Mouse (Mus musculus): Measurements from ENCODE around the gene Espn. TPM values are rescaled to one million over a fixed set of nuclear protein-coding genes. Genes with fewer than 3 reads are reported as not detected.

Espn gene
- polyA plus RNA-seq, 1 experiment from 2014 or later, result 0.40 TPM

GRCm38 (mm10) chr4:152143632-152144031 lies 8.5 kb downstream of the Espn start:
- no peak overlapping the region for H3K4me2 ChIP-seq (replicated peaks)
- WGBS, result 15% methylated on average over 1 of the region's 1 CpGs
- no peak for ATAC-seq (ENCODE audit: low FRiP score)

GRCm38 (mm10) chr4:152141521-152142135 lies 10.5 kb downstream of the Espn start:
- H3K36me3 ChIP-seq (replicated peaks; ENCODE audit: control insufficient read depth, insufficient read depth), result no peaks in the 10 kb centered on the region
- DNase-seq (ENCODE audit: low spot score) (no peak), ATAC-seq (ENCODE audit: low FRiP score) (no peak)
- H3K4me1 ChIP-seq (replicated peaks; ENCODE audit: control insufficient read depth, insufficient read depth, low read length), result peaks cover 9% of the 10 kb centered on the region
- H3K27me3 ChIP-seq (ENCODE audit: control insufficient read depth, insufficient read depth, low read length), result peaks cover 25% of the 10 kb centered on the region
- no peak overlapping the region for H3K27ac ChIP-seq
- H3K4me3 ChIP-seq (replicated peaks; ENCODE audit: low read length), result no peak overlapping the region
- H3K9me3 ChIP-seq (ENCODE audit: control insufficient read depth, low read length), result no peaks in the 10 kb centered on the region
- H3K4me2 ChIP-seq (replicated peaks), result no peak overlapping the region
- 61% methylated on average over 8 of the region's 8 CpGs for WGBS
- H3K9ac ChIP-seq, result no peak overlapping the region

More at GRCm38 (mm10) chr4:152143632-152144031, 8.5 kb downstream of the Espn start:
- H3K27me3 ChIP-seq (ENCODE audit: control insufficient read depth, insufficient read depth, low read length), result peaks cover 11% of the 10 kb centered on the region
- H3K27ac ChIP-seq, result no peak overlapping the region
- H3K9me3 ChIP-seq (ENCODE audit: control insufficient read depth, low read length), result no peaks in the 10 kb centered on the region
- no peak for DNase-seq (ENCODE audit: low spot score)
- peaks cover 5% of the 10 kb centered on the region for H3K4me1 ChIP-seq (replicated peaks; ENCODE audit: control insufficient read depth, insufficient read depth, low read length)
- H3K36me3 ChIP-seq (replicated peaks; ENCODE audit: control insufficient read depth, insufficient read depth), result no peaks in the 10 kb centered on the region
- H3K9ac ChIP-seq, result no peak overlapping the region
- no peak overlapping the region for H3K4me3 ChIP-seq (replicated peaks; ENCODE audit: low read length)

GRCm38 (mm10) chr4:152140441-152140840 lies 11.7 kb downstream of the Espn start:
- ATAC-seq (ENCODE audit: low FRiP score), result no peak
- no peak overlapping the region for H3K27ac ChIP-seq
- H3K4me1 ChIP-seq (replicated peaks; ENCODE audit: control insufficient read depth, insufficient read depth, low read length), result peaks cover 9% of the 10 kb centered on the region
- H3K9me3 ChIP-seq (ENCODE audit: control insufficient read depth, low read length), result no peaks in the 10 kb centered on the region
- no peak overlapping the region for H3K4me3 ChIP-seq (replicated peaks; ENCODE audit: low read length)
- peaks cover 27% of the 10 kb centered on the region for H3K27me3 ChIP-seq (ENCODE audit: control insufficient read depth, insufficient read depth, low read length)
- 31% methylated on average over 6 of the region's 6 CpGs for WGBS
- H3K4me2 ChIP-seq (replicated peaks), result no peak overlapping the region
- no peak for DNase-seq (ENCODE audit: low spot score)
- H3K36me3 ChIP-seq (replicated peaks; ENCODE audit: control insufficient read depth, insufficient read depth), result no peaks in the 10 kb centered on the region
- no peak overlapping the region for H3K9ac ChIP-seq

- H3K4me2 ChIP-seq (replicated peaks), result peak overlapping the region; percentile 62
- DNase-seq (ENCODE audit: low spot score), result peak; percentile 68
- peak; percentile 71 for ATAC-seq (ENCODE audit: low FRiP score)
- no peak overlapping the region for H3K9ac ChIP-seq
- no peak overlapping the region for H3K27ac ChIP-seq
- no peaks in the 10 kb centered on the region for H3K9me3 ChIP-seq (ENCODE audit: control insufficient read depth, low read length)
- peak overlapping the region; percentile 32 for H3K4me3 ChIP-seq (replicated peaks; ENCODE audit: low read length)
- H3K36me3 ChIP-seq (replicated peaks; ENCODE audit: control insufficient read depth, insufficient read depth), result no peaks in the 10 kb centered on the region
- WGBS, result 3% methylated on average over 48 of the region's 51 CpGs
- peaks cover 38% of the 10 kb centered on the region for H3K27me3 ChIP-seq (ENCODE audit: control insufficient read depth, insufficient read depth, low read length)
- H3K4me1 ChIP-seq (replicated peaks; ENCODE audit: control insufficient read depth, insufficient read depth, low read length), result peaks cover 9% of the 10 kb centered on the region
Measured at GRCm38 (mm10) chr4:152138497-152139260, 13.5 kb downstream of the Espn start.

- Histone ChIP-seq H3K4me2 (replicated peaks) (no peak overlapping the region), H3K9ac (no peak overlapping the region), H3K27ac (no peak overlapping the region), H3K36me3 (replicated peaks; ENCODE audit: control insufficient read depth, insufficient read depth) (no peaks in the 10 kb centered on the region), H3K27me3 (ENCODE audit: control insufficient read depth, insufficient read depth, low read length) (peaks cover 56% of the 10 kb centered on the region), H3K4me1 (replicated peaks; ENCODE audit: control insufficient read depth, insufficient read depth, low read length) (peaks cover 9% of the 10 kb centered on the region), H3K9me3 (ENCODE audit: control insufficient read depth, low read length) (no peaks in the 10 kb centered on the region), H3K4me3 (replicated peaks; ENCODE audit: low read length) (no peak overlapping the region)
- DNase-seq (ENCODE audit: low spot score), result no peak
- 95% methylated on average over 2 of the region's 2 CpGs for WGBS
- ATAC-seq (ENCODE audit: low FRiP score), result no peak
Measured at GRCm38 (mm10) chr4:152136876-152137250, 15.3 kb downstream of the Espn start.

- Histone ChIP-seq H3K27ac (no peak overlapping the region), H3K4me3 (replicated peaks; ENCODE audit: low read length) (no peak overlapping the region), H3K9ac (no peak overlapping the region), H3K9me3 (ENCODE audit: control insufficient read depth, low read length) (no peaks in the 10 kb centered on the region), H3K4me1 (replicated peaks; ENCODE audit: control insufficient read depth, insufficient read depth, low read length) (peaks cover 9% of the 10 kb centered on the region), H3K36me3 (replicated peaks; ENCODE audit: control insufficient read depth, insufficient read depth) (no peaks in the 10 kb centered on the region), H3K27me3 (ENCODE audit: control insufficient read depth, insufficient read depth, low read length) (peaks cover 58% of the 10 kb centered on the region), H3K4me2 (replicated peaks) (no peak overlapping the region)
- 36% methylated on average over 6 of the region's 6 CpGs for WGBS
- no peak for DNase-seq (ENCODE audit: low spot score)
- ATAC-seq (ENCODE audit: low FRiP score), result no peak
Measured at GRCm38 (mm10) chr4:152136112-152136875, 15.9 kb downstream of the Espn start.

GRCm38 (mm10) chr4:152135363-152135762 lies 16.8 kb downstream of the Espn start:
- no peak overlapping the region for H3K9ac ChIP-seq
- ATAC-seq (ENCODE audit: low FRiP score) (no peak), DNase-seq (ENCODE audit: low spot score) (no peak)
- H3K4me2 ChIP-seq (replicated peaks), result no peak overlapping the region
- H3K4me1 ChIP-seq (replicated peaks; ENCODE audit: control insufficient read depth, insufficient read depth, low read length), result peaks cover 18% of the 10 kb centered on the region
- no peak overlapping the region for H3K27ac ChIP-seq
- WGBS, result 80% methylated on average over 12 of the region's 12 CpGs
- H3K9me3 ChIP-seq (ENCODE audit: control insufficient read depth, low read length), result no peaks in the 10 kb centered on the region
- no peaks in the 10 kb centered on the region for H3K36me3 ChIP-seq (replicated peaks; ENCODE audit: control insufficient read depth, insufficient read depth)
- no peak overlapping the region for H3K4me3 ChIP-seq (replicated peaks; ENCODE audit: low read length)
- peaks cover 67% of the 10 kb centered on the region for H3K27me3 ChIP-seq (ENCODE audit: control insufficient read depth, insufficient read depth, low read length)

- no peak for DNase-seq (ENCODE audit: low spot score)
- Histone ChIP-seq H3K9me3 (ENCODE audit: control insufficient read depth, low read length) (no peaks in the 10 kb centered on the region), H3K4me1 (replicated peaks; ENCODE audit: control insufficient read depth, insufficient read depth, low read length) (peaks cover 18% of the 10 kb centered on the region), H3K27me3 (ENCODE audit: control insufficient read depth, insufficient read depth, low read length) (peaks cover 76% of the 10 kb centered on the region), H3K36me3 (replicated peaks; ENCODE audit: control insufficient read depth, insufficient read depth) (no peaks in the 10 kb centered on the region), H3K27ac (no peak overlapping the region), H3K9ac (no peak overlapping the region), H3K4me3 (replicated peaks; ENCODE audit: low read length) (no peak overlapping the region), H3K4me2 (replicated peaks) (no peak overlapping the region)
- ATAC-seq (ENCODE audit: low FRiP score), result no peak
Measured at GRCm38 (mm10) chr4:152134507-152134906, 17.7 kb downstream of the Espn start.

- WGBS, result 51% methylated on average over 5 of the region's 5 CpGs
- no peak overlapping the region for H3K4me2 ChIP-seq (replicated peaks)
- peaks cover 9% of the 10 kb centered on the region; the same call in 1 of the 2 replicates for H3K4me1 ChIP-seq (replicated peaks; ENCODE audit: control insufficient read depth, insufficient read depth, low read length)
- DNase-seq (ENCODE audit: low spot score) (no peak), ATAC-seq (ENCODE audit: low FRiP score) (no peak)
- no peaks in the 10 kb centered on the region for H3K36me3 ChIP-seq (replicated peaks; ENCODE audit: control insufficient read depth, insufficient read depth)
- no peak overlapping the region for H3K4me3 ChIP-seq (replicated peaks; ENCODE audit: low read length)
- no peaks in the 10 kb centered on the region for H3K9me3 ChIP-seq (ENCODE audit: control insufficient read depth, low read length)
- H3K9ac ChIP-seq, result no peak overlapping the region
- peaks cover 78% of the 10 kb centered on the region for H3K27me3 ChIP-seq (ENCODE audit: control insufficient read depth, insufficient read depth, low read length)
- no peak overlapping the region for H3K27ac ChIP-seq
Measured at GRCm38 (mm10) chr4:152133213-152133612, 19.0 kb downstream of the Espn start.
